Mouse (Mus musculus) c-Kit-negative CD71-positive TER-119-positive erythroid progenitor cells, embryonic 14.5 days (primary cell): Measurements from ENCODE around the gene Herpud1.

Experiments
- DNase-seq: peaks from one replicate; pipeline ENCODE4 v3.0.0-alpha.2; 2013; ENCODE audit warnings: low read depth, low spot score

Herpud1 gene

GRCm38 (mm10) chr8:94408443-94409080, 22.3 kb downstream of the Herpud1 start:
- no peak for DNase-seq

- DNase-seq: no peak
Observed at GRCm38 (mm10) chr8:94409523-94409922, 23.3 kb downstream of the Herpud1 start.

- DNase-seq: no peak
Observed at GRCm38 (mm10) chr8:94412518-94412917, 26.3 kb downstream of the Herpud1 start.

- no peak for DNase-seq
Observed at GRCm38 (mm10) chr8:94413509-94413908, 27.3 kb downstream of the Herpud1 start.

- no peak for DNase-seq
Observed at GRCm38 (mm10) chr8:94415218-94415617, 29.0 kb downstream of the Herpud1 start.

GRCm38 (mm10) chr8:94418017-94418416, 31.8 kb downstream of the Herpud1 start:
- no peak for DNase-seq

GRCm38 (mm10) chr8:94422270-94422669, 36.0 kb downstream of the Herpud1 start:
- DNase-seq: no peak

- no peak for DNase-seq
Observed at GRCm38 (mm10) chr8:94427953-94428352, 41.7 kb downstream of the Herpud1 start.

GRCm38 (mm10) chr8:94428420-94428819, 42.2 kb downstream of the Herpud1 start:
- no peak for DNase-seq

GRCm38 (mm10) chr8:94429376-94429775, 43.1 kb downstream of the Herpud1 start:
- no peak for DNase-seq

- no peak for DNase-seq
Observed at GRCm38 (mm10) chr8:94432212-94432611, 46.0 kb downstream of the Herpud1 start.

GRCm38 (mm10) chr8:94433981-94434466, 47.8 kb downstream of the Herpud1 start, which contains the start of gene Nlrc5:
Gene Nlrc5, plus strand, starts transcription at chr8:94434356.
- no peak for DNase-seq

- no peak for DNase-seq
Observed at GRCm38 (mm10) chr8:94434958-94435357, 48.7 kb downstream of the Herpud1 start.

- no peak for DNase-seq
Observed at GRCm38 (mm10) chr8:94435397-94436111, 49.3 kb downstream of the Herpud1 start.

- no peak for DNase-seq
Observed at GRCm38 (mm10) chr8:94436112-94436572, 49.9 kb downstream of the Herpud1 start.

GRCm38 (mm10) chr8:94436900-94437299, 50.7 kb downstream of the Herpud1 start:
- no peak for DNase-seq

GRCm38 (mm10) chr8:94438659-94439058, 52.4 kb downstream of the Herpud1 start:
- no peak for DNase-seq

- DNase-seq: no peak
Observed at GRCm38 (mm10) chr8:94439691-94440090, 53.5 kb downstream of the Herpud1 start.

- DNase-seq: no peak
Observed at GRCm38 (mm10) chr8:94440389-94440788, 54.2 kb downstream of the Herpud1 start.

GRCm38 (mm10) chr8:94441686-94442085, 55.4 kb downstream of the Herpud1 start:
- no peak for DNase-seq

GRCm38 (mm10) chr8:94443153-94443552, 56.9 kb downstream of the Herpud1 start:
- no peak for DNase-seq

- no peak for DNase-seq
Observed at GRCm38 (mm10) chr8:94444480-94444879, 58.2 kb downstream of the Herpud1 start.
